ENCODE assay signal across 46 mouse cellular contexts in the genomic region with DNA sequence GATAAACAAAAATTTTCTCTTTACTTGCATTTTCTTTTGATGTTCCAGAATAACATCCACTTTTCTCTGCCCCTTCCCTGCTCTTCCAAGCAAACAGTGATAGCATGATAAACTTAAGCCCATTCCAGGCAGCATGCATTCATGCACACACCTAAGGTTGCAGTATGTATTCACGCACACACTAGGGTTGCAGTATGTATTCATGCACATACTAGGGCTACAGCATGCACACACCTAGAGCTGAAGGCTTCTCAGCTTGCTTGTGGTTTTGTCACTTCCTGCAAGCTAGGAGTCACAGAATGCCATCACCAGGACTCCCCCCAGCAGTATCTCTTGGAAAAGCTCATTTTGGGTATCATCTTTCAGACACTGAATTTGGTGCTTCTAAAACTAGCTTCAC. TPM values are rescaled to one million over a fixed set of nuclear protein-coding genes. Genes with fewer than 3 reads are reported as not detected.
"Had no signal": no experiment of that assay in that cellular context is flagged by ENCODE, and none has a peak within 500 bp of the region (broad histone marks: within the 10 kb centered on the region; RNA-seq: fewer than 3 reads in every experiment).

No protein-coding gene starts in this region.

- H3K27me3 ChIP-seq: limb, embryonic 12.5 days; limb, embryonic 13.5 days; limb, embryonic 15.5 days; liver, embryonic 12.5 days; liver, embryonic 13.5 days; liver, embryonic 15.5 days; lung, embryonic 15.5 days; midbrain, embryonic 12.5 days; midbrain, embryonic 13.5 days; midbrain, embryonic 15.5 days had no signal

- H3K4me1 ChIP-seq: limb, embryonic 12.5 days; limb, embryonic 13.5 days; limb, embryonic 15.5 days; lung, embryonic 15.5 days; midbrain, embryonic 10.5 days; midbrain, embryonic 13.5 days; midbrain, embryonic 15.5 days had no signal

- H3K4me2 ChIP-seq: limb, embryonic 12.5 days; limb, embryonic 13.5 days; limb, embryonic 15.5 days; liver, embryonic 11.5 days; liver, embryonic 12.5 days; liver, embryonic 13.5 days; liver, embryonic 15.5 days; lung, embryonic 14.5 days; lung, embryonic 15.5 days; midbrain, embryonic 11.5 days; midbrain, embryonic 12.5 days; midbrain, embryonic 13.5 days; midbrain, embryonic 15.5 days had no signal

- H3K9ac ChIP-seq: limb, embryonic 12.5 days; limb, embryonic 13.5 days; limb, embryonic 15.5 days; liver, embryonic 12.5 days; liver, embryonic 13.5 days; liver, embryonic 14.5 days; liver, embryonic 15.5 days; liver, postnatal 0 days; lung, embryonic 14.5 days; lung, embryonic 15.5 days; midbrain, embryonic 12.5 days; midbrain, embryonic 13.5 days; midbrain, embryonic 15.5 days had no signal

- H3K4me3 ChIP-seq: left cerebral cortex, adult 2 months; limb, embryonic 12.5 days; limb, embryonic 13.5 days; limb, embryonic 15.5 days; liver, embryonic 12.5 days; liver, embryonic 13.5 days; liver, embryonic 15.5 days; lung, embryonic 15.5 days; midbrain, embryonic 10.5 days; midbrain, embryonic 12.5 days; midbrain, embryonic 13.5 days; midbrain, embryonic 15.5 days; myocyte had no signal

- ATAC-seq: liver, embryonic 12.5 days; liver, postnatal 0 days; lung, postnatal 0 days; midbrain, embryonic 13.5 days; midbrain, embryonic 15.5 days; midbrain, embryonic 16.5 days had no signal

- H3K27ac ChIP-seq: left cerebral cortex, adult 2 months; limb, embryonic 12.5 days; limb, embryonic 13.5 days; limb, embryonic 15.5 days; liver, embryonic 12.5 days; liver, embryonic 13.5 days; liver, embryonic 14.5 days; liver, embryonic 15.5 days; lung, embryonic 15.5 days; macrophage; midbrain, embryonic 10.5 days; midbrain, embryonic 12.5 days; midbrain, embryonic 13.5 days; midbrain, embryonic 15.5 days had no signal

- DNase-seq: left cerebral cortex, postnatal 4 days; liver; liver, embryonic 13.5 days; liver, postnatal 0 days; lung, adult 18-20 months; lung, adult 2 months; lung, embryonic 14.5 days; lung, postnatal 10 days; lung, postnatal 14 days; lung, postnatal 36 days; lung, postnatal 4 days; midbrain, embryonic 14.5 days had no signal

- H3K9me3 ChIP-seq: limb, embryonic 12.5 days; limb, embryonic 13.5 days; limb, embryonic 15.5 days; liver, embryonic 12.5 days; liver, embryonic 13.5 days; liver, embryonic 15.5 days; lung, embryonic 15.5 days; midbrain, embryonic 10.5 days; midbrain, embryonic 12.5 days; midbrain, embryonic 13.5 days; midbrain, embryonic 15.5 days had no signal

RNA-seq across cellular contexts. Expression of gene Tmem239, which starts 30.5 kb away (rescaled TPM):
- total RNA-seq: left cerebral cortex, adult 18-20 months; left cerebral cortex, adult 2 months; left cerebral cortex, adult 8-10 months; left cerebral cortex, postnatal 10 days; left cerebral cortex, postnatal 14 days; left cerebral cortex, postnatal 25 days; left cerebral cortex, postnatal 36 days; left cerebral cortex, postnatal 4 days; liver, adult 2 months; megakaryocyte progenitor cell, adult 5-6 weeks; megakaryocyte-erythroid progenitor cell, adult 5-6 weeks; midbrain, postnatal 0 days; monocyte, adult 5-6 weeks had no signal
- polyA plus RNA-seq: limb, embryonic 12.5 days; limb, embryonic 13.5 days; limb, embryonic 14.5 days; liver, adult 2 months; liver, embryonic 11.5 days; liver, embryonic 12.5 days; liver, embryonic 13.5 days; liver, embryonic 14.5 days; liver, embryonic 15.5 days; liver, embryonic 16.5 days; liver, postnatal 0 days; lung, adult 2 months; lung, embryonic 14.5 days; lung, embryonic 15.5 days; lung, embryonic 16.5 days; lung, postnatal 0 days; macrophage; midbrain, embryonic 11.5 days; midbrain, embryonic 12.5 days; midbrain, embryonic 13.5 days; midbrain, embryonic 14.5 days; midbrain, embryonic 16.5 days; midbrain, postnatal 0 days; myocyte had no signal

RNA-seq across cellular contexts. Expression of gene 1700020A23Rik, which starts 31.7 kb away (rescaled TPM):
- total RNA-seq: left cerebral cortex, adult 18-20 months; left cerebral cortex, adult 2 months; left cerebral cortex, adult 8-10 months; left cerebral cortex, postnatal 10 days; left cerebral cortex, postnatal 14 days; left cerebral cortex, postnatal 25 days; left cerebral cortex, postnatal 36 days; left cerebral cortex, postnatal 4 days; liver, adult 2 months; megakaryocyte progenitor cell, adult 5-6 weeks; megakaryocyte-erythroid progenitor cell, adult 5-6 weeks; midbrain, postnatal 0 days; monocyte, adult 5-6 weeks had no signal
- polyA plus RNA-seq: limb, embryonic 11.5 days; limb, embryonic 12.5 days; limb, embryonic 13.5 days; limb, embryonic 14.5 days; limb, embryonic 15.5 days; liver, adult 2 months; liver, embryonic 11.5 days; liver, embryonic 12.5 days; liver, embryonic 13.5 days; liver, embryonic 14.5 days; liver, embryonic 15.5 days; liver, embryonic 16.5 days; liver, postnatal 0 days; lung, adult 2 months; lung, embryonic 14.5 days; lung, embryonic 15.5 days; lung, embryonic 16.5 days; lung, postnatal 0 days; macrophage; midbrain, embryonic 10.5 days; midbrain, embryonic 11.5 days; midbrain, embryonic 14.5 days; midbrain, embryonic 15.5 days; myocyte; neural tube, embryonic 11.5 days had no signal
